Mouse (Mus musculus) ES-Bruce4 (cell line): ENCODE measurements around the gene Il25.

ENCODE experiments used
- CTCF ChIP-seq: IDR thresholded peaks from one replicate; pipeline ENCODE4 v1.8.1; 2011; ENCODE audit warnings: low read depth, low read length
- POLR2A ChIP-seq: IDR thresholded peaks from one replicate; pipeline ENCODE4 v1.8.1; 2011; ENCODE audit warnings: low read length; ENCODE audit not compliant: insufficient read depth

DNA sequence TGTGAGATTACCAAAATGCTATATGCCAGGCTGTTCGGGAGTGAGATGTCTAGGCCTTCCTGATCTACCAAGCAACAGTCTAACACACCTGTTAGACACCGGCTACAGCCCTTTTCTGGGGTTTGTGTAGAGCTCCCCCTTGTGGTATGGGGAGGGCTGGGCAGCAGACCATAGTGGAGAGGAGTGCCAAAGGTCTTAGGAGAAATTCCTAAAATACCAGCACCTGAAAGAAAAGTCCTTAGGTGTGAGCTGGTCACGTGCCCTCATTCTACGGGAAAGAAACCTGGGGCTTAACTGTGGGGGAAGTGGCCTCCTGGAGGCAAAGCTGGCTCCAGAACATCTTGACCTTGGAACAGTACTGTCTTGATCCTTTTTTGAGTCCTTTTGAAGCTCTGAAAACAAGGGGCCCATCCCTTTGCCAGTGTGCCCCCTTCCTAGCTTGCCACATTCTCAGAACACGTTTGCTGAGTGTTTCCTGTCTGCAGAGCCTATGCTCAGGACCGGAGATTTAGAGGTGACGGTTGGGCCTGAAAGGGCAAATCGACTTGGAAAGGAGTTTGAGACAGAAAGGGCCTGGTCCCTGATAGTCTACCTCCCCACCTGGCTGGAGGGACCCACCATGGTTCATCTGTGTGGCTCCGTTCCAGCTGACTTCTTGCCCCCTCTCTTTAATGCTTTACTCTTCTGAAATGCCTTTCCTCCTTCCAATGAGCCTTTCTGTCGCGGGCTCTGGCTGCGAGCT lies 7.1 kb downstream of the Il25 start:
- TF ChIP-seq CTCF = peak; percentile 80
- TF ChIP-seq POLR2A = no peak
